Mouse (Mus musculus) kidney, adult 2 months (tissue): ENCODE data around the gene Taf3.

Experiments used
- CTCF ChIP-seq: fragments of 200-500 bp; conservative IDR thresholded peaks from 2 replicates; pipeline ENCODE4 v1.5.1; 2011; ENCODE audit warnings: low read depth, mild to moderate bottlenecking, control low read depth, low read length, moderate library complexity, mixed read lengths; ENCODE audit not compliant: insufficient read depth, insufficient read length
- POLR2A ChIP-seq: fragments of 200-500 bp; IDR thresholded peaks from one replicate; pipeline ENCODE4 v1.6.1; 2011; ENCODE audit warnings: low read depth, low read length, control low read depth

DNA sequence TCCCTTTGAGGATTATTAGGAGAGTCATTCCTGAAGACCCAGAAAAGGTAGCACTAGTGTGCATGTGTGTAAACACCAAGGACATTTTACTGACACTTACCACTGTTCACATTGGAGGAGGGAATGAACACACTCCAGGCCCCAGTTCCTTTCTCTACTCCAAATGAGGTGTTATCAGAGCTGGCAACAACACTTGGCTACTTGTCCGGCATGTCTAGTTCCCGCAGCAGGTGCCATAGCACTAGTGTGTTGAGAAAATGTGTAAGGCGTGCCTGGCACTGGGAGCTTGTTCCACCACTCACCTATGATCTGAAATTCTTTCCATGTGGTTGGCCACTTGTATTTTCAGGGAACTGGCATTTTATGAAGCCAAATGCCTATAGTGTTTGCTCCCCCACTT lies 77.8 kb downstream of the Taf3 start:
- no peak for TF ChIP-seq CTCF
- no peak for TF ChIP-seq POLR2A
